Mouse (Mus musculus) heart, adult 2 months (tissue): ENCODE results near the gene Defb25.

Experiments
- CTCF ChIP-seq: fragments of 200-600 bp; IDR thresholded peaks from 2 replicates; pipeline ENCODE4 v1.8.1; 2022; ENCODE audit warnings: antibody characterized with exemption, mild to moderate bottlenecking, moderate library complexity
- POLR2A ChIP-seq: fragments of 200-500 bp; IDR thresholded peaks from 2 replicates; pipeline ENCODE4 v1.6.1; 2011; ENCODE audit warnings: mild to moderate bottlenecking, low read depth, low read length, control low read depth; ENCODE audit not compliant: insufficient read depth

DNA sequence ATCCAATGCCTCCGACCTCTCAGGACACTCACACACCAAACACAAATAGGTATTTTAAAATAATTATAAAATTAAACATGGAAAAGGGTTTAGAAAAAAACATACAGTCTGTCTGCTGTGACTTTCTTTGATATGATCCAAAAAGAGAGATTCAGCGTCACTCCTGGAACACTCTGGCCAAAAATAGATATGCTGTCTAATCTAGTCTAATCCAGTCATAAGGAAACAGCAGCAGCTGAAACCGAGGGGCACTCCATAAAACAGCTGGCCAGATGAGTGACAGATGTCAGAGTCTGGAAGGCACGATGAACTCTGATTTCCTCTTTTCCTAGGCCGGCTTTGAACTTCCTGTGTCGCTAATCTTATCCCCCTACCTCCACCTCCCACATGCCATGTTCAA is 6.4 kb downstream of the Defb25 start:
- TF ChIP-seq CTCF (no peak), POLR2A (no peak)
